Mouse (Mus musculus) cerebellum, adult 2 months (tissue): ENCODE data around the gene Etl4.

Source experiments
- CTCF ChIP-seq: fragments of 200-500 bp; IDR thresholded peaks from 2 replicates; pipeline ENCODE4 v1.5.1; 2011; ENCODE audit warnings: low read depth, mild to moderate bottlenecking, control low read depth, low read length, moderate library complexity, borderline replicate concordance; ENCODE audit not compliant: insufficient read depth
- POLR2A ChIP-seq: fragments of 200-500 bp; IDR thresholded peaks from 2 replicates; pipeline ENCODE4 v1.6.1; 2011; ENCODE audit warnings: low read length, control low read depth, borderline replicate concordance; ENCODE audit not compliant: insufficient read depth

DNA sequence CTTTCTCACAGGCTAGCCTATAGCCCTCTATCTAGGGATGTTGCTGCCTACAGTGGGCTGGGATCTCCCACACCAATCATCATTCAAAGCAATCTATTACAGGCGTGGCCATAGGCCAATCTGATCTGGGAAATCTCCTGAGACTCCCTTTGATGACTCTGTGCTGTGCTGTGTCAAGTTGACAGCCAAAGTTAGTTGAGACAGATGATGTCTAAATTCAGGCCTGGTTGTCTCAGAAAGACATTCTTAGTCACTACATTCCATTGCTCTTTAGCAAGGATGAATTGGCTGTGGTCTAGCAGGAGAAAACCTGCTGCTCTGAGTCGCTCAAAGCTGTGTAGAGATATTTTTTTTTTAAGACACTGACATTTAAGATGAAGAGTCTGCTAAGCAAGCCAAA, 374.8 kb downstream of the Etl4 start:
- TF ChIP-seq CTCF (no peak), POLR2A (no peak)
